Mouse (Mus musculus) embryonic facial prominence, embryonic 15.5 days (tissue): ENCODE results near the gene Fam3b. TPM values are rescaled to one million over a fixed set of nuclear protein-coding genes. Genes with fewer than 3 reads are reported as not detected.

ENCODE experiments used
- polyA plus RNA-seq: library from polyadenylated mRNA; unstranded; fragments of >200 nt; fragmentation: Nextera tagmentation; extraction: Ambion mirVana; gene quantifications from 2 replicates; pipeline ENCODE4 v1.2.1, GENCODE M21; 2015

The Fam3b gene
- polyA plus RNA-seq, 1 experiment from 2014 or later, result 2.1 TPM

Other genes with a start within 250 kb of the Fam3b start
- gene Bace2, start 158.1 kb downstream of the Fam3b start, polyA plus RNA-seq, result 16.7 and 17.6 TPM in 2 replicates
- gene Mx1, start 51.9 kb downstream of the Fam3b start, polyA plus RNA-seq, result 0.37 and 0.39 TPM in 2 replicates
- 3.2 and 4.7 TPM in 2 replicates for gene Tmprss2, start 96.4 kb upstream of the Fam3b start, polyA plus RNA-seq
- 26.8 and 29.1 TPM in 2 replicates for gene Ripk4, start 249.0 kb upstream of the Fam3b start, polyA plus RNA-seq